Mouse (Mus musculus): ENCODE measurements at regions not wholly inside any gene's neighbourhood (a gene's known extent, or its start where the extent isn't known, plus 50 kb on each side); places are given as distances from the start of the nearest gene placed in this dataset.
"Not testable (repeated sequence)": the region's sequence is repeated elsewhere in the genome, so short reads cannot be mapped to it uniquely, and the experiment has no call there.

DNA sequence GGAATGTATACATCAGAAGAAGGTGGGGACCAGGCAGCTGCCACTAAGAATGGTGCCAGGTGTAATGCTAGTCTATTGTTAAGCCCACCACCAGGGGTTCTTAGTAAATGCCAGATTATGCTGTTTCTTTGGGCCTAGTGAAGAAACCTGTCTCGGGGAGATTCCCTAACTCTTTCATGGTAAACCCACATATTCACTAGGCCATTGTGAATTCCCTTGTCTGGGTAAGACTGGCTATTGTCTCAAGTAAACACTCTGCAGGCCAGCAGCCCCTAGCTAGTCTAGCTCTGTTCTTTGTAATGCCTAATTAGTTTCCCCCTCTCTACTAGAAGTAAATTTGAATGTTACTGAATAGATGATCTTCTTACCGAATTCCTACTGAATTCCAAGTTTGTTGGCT lies 89.3 kb upstream of the Cldn34b3 start:
- not testable (repeated sequence) for H3K27me3 ChIP-seq (ENCODE audit: control insufficient read depth, insufficient read depth, low read length)
- WGBS: 68% methylated on average over 2 of the region's 2 CpGs

DNA sequence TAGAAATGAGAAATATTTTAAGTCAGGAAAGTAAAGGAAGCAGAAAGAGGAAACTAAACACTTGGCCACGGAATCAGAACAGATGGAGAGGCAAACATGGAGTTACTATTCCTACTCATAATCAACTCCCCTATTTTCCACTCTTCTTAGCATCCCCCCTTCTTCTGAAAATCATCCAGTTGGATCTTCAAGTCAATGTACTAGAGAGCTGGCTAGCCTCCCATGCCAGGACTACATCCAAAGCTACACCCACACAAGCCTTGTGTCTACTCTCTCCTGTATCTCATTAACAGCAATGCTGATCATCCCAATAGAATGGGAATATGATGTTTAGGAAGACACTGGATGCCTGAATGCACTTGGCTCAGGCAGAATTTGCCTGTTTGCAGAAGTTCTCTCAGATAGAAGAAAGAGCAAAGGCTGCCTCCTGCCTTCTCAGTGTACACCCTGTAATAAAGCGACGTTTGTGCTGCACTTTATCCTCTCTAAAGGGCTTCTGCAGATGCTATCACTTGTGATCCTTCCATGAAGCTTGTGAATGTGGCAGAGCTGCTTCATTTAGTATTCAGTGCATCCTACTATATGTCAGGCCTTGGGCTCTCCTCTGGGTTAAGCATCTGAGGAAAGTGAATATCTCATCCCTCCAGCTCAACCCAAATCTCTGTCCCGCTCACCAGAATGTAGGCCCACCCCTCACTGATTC lies 82.5 kb upstream of the Cldn34b3 start:
- DNase-seq (ENCODE audit: low spot score): no peak
- no peaks in the 10 kb centered on the region for H3K36me3 ChIP-seq (ENCODE audit: control insufficient read depth, insufficient read depth, low read length)
- no peak overlapping the region for H3K27ac ChIP-seq (ENCODE audit: low read depth, low read length)
- 85% methylated on average over 4 of the region's 4 CpGs for WGBS
- H3K9me3 ChIP-seq (ENCODE audit: control insufficient read depth, low read length): no peaks in the 10 kb centered on the region
- no peak overlapping the region for H3K4me2 ChIP-seq (ENCODE audit: low read depth)
- H3K27me3 ChIP-seq (ENCODE audit: control insufficient read depth, insufficient read depth, low read length): no peaks in the 10 kb centered on the region
- no peak for ATAC-seq (ENCODE audit: insufficient read depth, low FRiP score, low TSS enrichment)
- H3K4me1 ChIP-seq (ENCODE audit: control insufficient read depth, insufficient read depth, low read length): no peaks in the 10 kb centered on the region
- H3K9ac ChIP-seq (ENCODE audit: low read length): no peak overlapping the region
- H3K4me3 ChIP-seq (ENCODE audit: low read depth, low read length): no peak overlapping the region

More for the DNA sequence above, 89.3 kb upstream of the Cldn34b3 start:
- not testable (repeated sequence) for H3K4me3 ChIP-seq (ENCODE audit: low read depth, low read length); H3K9me3 ChIP-seq (ENCODE audit: control insufficient read depth, low read length); ATAC-seq (ENCODE audit: insufficient read depth, low FRiP score, low TSS enrichment); DNase-seq (ENCODE audit: low spot score); H3K9ac ChIP-seq (ENCODE audit: low read length); H3K27ac ChIP-seq (ENCODE audit: low read depth, low read length); H3K4me1 ChIP-seq (ENCODE audit: control insufficient read depth, insufficient read depth, low read length); H3K4me2 ChIP-seq (ENCODE audit: low read depth); H3K36me3 ChIP-seq (ENCODE audit: control insufficient read depth, insufficient read depth, low read length)

GRCm38 (mm10) chrX:76200607-76201006 lies 63.5 kb upstream of the Cldn34b3 start:
- no peaks in the 10 kb centered on the region for H3K9me3 ChIP-seq (ENCODE audit: control insufficient read depth, low read length)
- H3K27ac ChIP-seq (ENCODE audit: low read depth, low read length): no peak overlapping the region
- DNase-seq (ENCODE audit: low spot score) (no peak), ATAC-seq (ENCODE audit: insufficient read depth, low FRiP score, low TSS enrichment) (no peak)
- no peak overlapping the region for H3K9ac ChIP-seq (ENCODE audit: low read length)
- no peaks in the 10 kb centered on the region for H3K4me1 ChIP-seq (ENCODE audit: control insufficient read depth, insufficient read depth, low read length)
- WGBS: 68% methylated on average over 1 of the region's 1 CpGs
- no peak overlapping the region for H3K4me3 ChIP-seq (ENCODE audit: low read depth, low read length)
- H3K4me2 ChIP-seq (ENCODE audit: low read depth): no peak overlapping the region
- no peaks in the 10 kb centered on the region for H3K36me3 ChIP-seq (ENCODE audit: control insufficient read depth, insufficient read depth, low read length)
- H3K27me3 ChIP-seq (ENCODE audit: control insufficient read depth, insufficient read depth, low read length): no peaks in the 10 kb centered on the region

GRCm38 (mm10) chrX:76201366-76201765 lies 62.7 kb upstream of the Cldn34b3 start:
- Histone ChIP-seq H3K36me3 (ENCODE audit: control insufficient read depth, insufficient read depth, low read length) (no peaks in the 10 kb centered on the region), H3K4me1 (ENCODE audit: control insufficient read depth, insufficient read depth, low read length) (no peaks in the 10 kb centered on the region), H3K9ac (ENCODE audit: low read length) (no peak overlapping the region), H3K4me2 (ENCODE audit: low read depth) (no peak overlapping the region), H3K27me3 (ENCODE audit: control insufficient read depth, insufficient read depth, low read length) (no peaks in the 10 kb centered on the region), H3K27ac (ENCODE audit: low read depth, low read length) (no peak overlapping the region), H3K4me3 (ENCODE audit: low read depth, low read length) (no peak overlapping the region), H3K9me3 (ENCODE audit: control insufficient read depth, low read length) (no peaks in the 10 kb centered on the region)
- 21% methylated on average over 4 of the region's 4 CpGs for WGBS
- peak; percentile 13 for DNase-seq (ENCODE audit: low spot score)
- no peak for ATAC-seq (ENCODE audit: insufficient read depth, low FRiP score, low TSS enrichment)

All from neural tube, embryonic 11.5 days (tissue).